Mouse (Mus musculus) Patski (cell line): ENCODE data around the gene Ncaph2. TPM values are rescaled to one million over a fixed set of nuclear protein-coding genes. Genes with fewer than 3 reads are reported as not detected.

Experiments used
- ATAC-seq: fragments of 100-300 bp; one replicate; pipeline ENCODE4 v1.8.0; 2021
- CTCF ChIA-PET: fragments of 350-600 bp; sonication (Branson Sonifier 250); formaldehyde crosslinking; loops from one replicate; lab custom pipeline; 2022; ENCODE audit warnings: inconsistent platforms; lab: Charles Lee
- POLR2A ChIA-PET: fragments of 350-600 bp; sonication (Branson Sonifier 250); formaldehyde crosslinking; loops from one replicate; lab custom pipeline; 2022; ENCODE audit warnings: antibody characterized with exemption, inconsistent platforms; lab: Charles Lee
- DNase-seq: peaks from one replicate; pipeline ENCODE4 v3.0.0-alpha.2; 2011; ENCODE audit warnings: low read depth, low spot score
- H3K27me3 ChIP-seq: fragments of 371-371 bp; one replicate; pipeline ENCODE4 v1.5.1; 2021
- CTCF ChIP-seq: fragments of 100-300 bp; IDR thresholded peaks from one replicate; pipeline ENCODE4 v1.5.1; 2021
- in situ Hi-C: fragments of 300-500 bp; cut with MboI; formaldehyde crosslinking; loops from 3 replicates; pipeline ENCODE4 v1.11.1; 2018; ENCODE audit warnings: low pct_unique_long_range_greater_than_20kb, mixed read lengths
- polyA plus RNA-seq: library from polyadenylated mRNA; unstranded; gene quantifications from one replicate; pipeline ENCODE4 v1.2.3, GENCODE M21; 2021

The Ncaph2 gene
- polyA plus RNA-seq, 1 experiment from 2014 or later = 106 TPM

GRCm38 (mm10) chr15:89377362-89377761 is 21.8 kb downstream of the Ncaph2 start:
- no peak for TF ChIP-seq CTCF
- DNase-seq (no peak), ATAC-seq (no peak)
- POLR2A ChIA-PET = no interaction called here
- H3K27me3 ChIP-seq = peaks cover 32% of the 10 kb centered on the region
- in situ Hi-C loops = loop anchor here (10.0 kb wide), 1 partner anchor 553 kb away; no protein-coding TSS in a partner anchor
- CTCF ChIA-PET = no interaction called here

GRCm38 (mm10) chr15:89377938-89378828 is 22.7 kb downstream of the Ncaph2 start:
- ATAC-seq (no peak), DNase-seq (no peak)
- no peak for TF ChIP-seq CTCF
- peaks cover 34% of the 10 kb centered on the region for H3K27me3 ChIP-seq
- ChIA-PET POLR2A (no interaction called here), CTCF (no interaction called here)
- in situ Hi-C loops = loop anchor here (10.0 kb wide), 1 partner anchor 553 kb away; no protein-coding TSS in a partner anchor

- DNase-seq (no peak), ATAC-seq (no peak)
- ChIA-PET CTCF (no interaction called here), POLR2A (no interaction called here)
- TF ChIP-seq CTCF = no peak
- peaks cover 34% of the 10 kb centered on the region for H3K27me3 ChIP-seq
- in situ Hi-C loops = loop anchor here (10.0 kb wide), 1 partner anchor 554 kb away; no protein-coding TSS in a partner anchor
Measured at GRCm38 (mm10) chr15:89378831-89379401, 23.4 kb downstream of the Ncaph2 start, which contains the start of gene Odf3b. Odf3b (minus strand) TSS chr15:89379282.

GRCm38 (mm10) chr15:89379429-89379828 is 23.9 kb downstream of the Ncaph2 start:
- ChIA-PET POLR2A (interaction anchor here (0.6 kb wide), 1 partner anchor 22 kb away, joined by 3 read pairs; no protein-coding TSS in a partner anchor), CTCF (no interaction called here)
- in situ Hi-C loops = loop anchor here (10.0 kb wide), 1 partner anchor 555 kb away; no protein-coding TSS in a partner anchor
- no peak for DNase-seq
- no peak for ATAC-seq
- no peak for TF ChIP-seq CTCF
- peaks cover 38% of the 10 kb centered on the region for H3K27me3 ChIP-seq

GRCm38 (mm10) chr15:89384617-89385016 is 29.1 kb downstream of the Ncaph2 start, which contains the start of gene Klhdc7b:
Klhdc7b (plus strand) TSS chr15:89384917.
- DNase-seq (no peak), ATAC-seq (no peak)
- TF ChIP-seq CTCF = no peak
- in situ Hi-C loops = no loop called here
- H3K27me3 ChIP-seq = peaks cover 60% of the 10 kb centered on the region
- ChIA-PET POLR2A (no interaction called here), CTCF (no interaction called here)

GRCm38 (mm10) chr15:89387127-89387526 is 31.6 kb downstream of the Ncaph2 start:
- in situ Hi-C loops = no loop called here
- no peak for ATAC-seq
- no peak for TF ChIP-seq CTCF
- CTCF ChIA-PET = no interaction called here
- DNase-seq = no peak
- peaks cover 56% of the 10 kb centered on the region for H3K27me3 ChIP-seq
- POLR2A ChIA-PET = no interaction called here

GRCm38 (mm10) chr15:89390081-89390480 is 34.6 kb downstream of the Ncaph2 start:
- in situ Hi-C loops = no loop called here
- ATAC-seq (no peak), DNase-seq (no peak)
- ChIA-PET CTCF (interaction anchor here (1.0 kb wide), 2 partner anchors 40 to 61 kb away, joined by 3 read pairs; partner anchors contain the start of genes C730034F03Rik, Chkb and Gm44502), POLR2A (no interaction called here)
- peaks cover 52% of the 10 kb centered on the region for H3K27me3 ChIP-seq
- TF ChIP-seq CTCF = no peak

GRCm38 (mm10) chr15:89396883-89397282 is 41.4 kb downstream of the Ncaph2 start:
- H3K27me3 ChIP-seq = peaks cover 43% of the 10 kb centered on the region
- ChIA-PET POLR2A (no interaction called here), CTCF (interaction anchor here (1.8 kb wide), 1 partner anchor 17 kb away, joined by 6 read pairs; no protein-coding TSS in a partner anchor)
- ATAC-seq (no peak), DNase-seq (no peak)
- in situ Hi-C loops = no loop called here
- no peak for TF ChIP-seq CTCF

GRCm38 (mm10) chr15:89398146-89398545 is 42.6 kb downstream of the Ncaph2 start:
- in situ Hi-C loops = no loop called here
- TF ChIP-seq CTCF = no peak
- H3K27me3 ChIP-seq = peaks cover 43% of the 10 kb centered on the region
- CTCF ChIA-PET = interaction anchor here (1.8 kb wide), 1 partner anchor 16 kb away, joined by 6 read pairs; no protein-coding TSS in a partner anchor
- POLR2A ChIA-PET = no interaction called here
- no peak for DNase-seq
- no peak for ATAC-seq

- no peak for ATAC-seq
- no peak for DNase-seq
- POLR2A ChIA-PET = interaction anchor here (1.0 kb wide), 1 partner anchor 9 kb away, joined by 3 read pairs; no protein-coding TSS in a partner anchor
- in situ Hi-C loops = no loop called here
- TF ChIP-seq CTCF = no peak
- CTCF ChIA-PET = interaction anchor here (1.2 kb wide), 1 partner anchor 20 kb away, joined by 3 read pairs; no protein-coding TSS in a partner anchor
- H3K27me3 ChIP-seq = peaks cover 40% of the 10 kb centered on the region
Measured at GRCm38 (mm10) chr15:89399716-89400115, 44.2 kb downstream of the Ncaph2 start.
